Mouse (Mus musculus): ENCODE data around the gene Fbxl16. TPM values are rescaled to one million over a fixed set of nuclear protein-coding genes. Genes with fewer than 3 reads are reported as not detected.

The Fbxl16 gene
- polyA plus RNA-seq, 1 experiment from 2014 or later: 40.9 TPM

- H3K27me3 ChIP-seq (replicated peaks): peaks cover 38% of the 10 kb centered on the region
- H3K27ac ChIP-seq (replicated peaks): no peak overlapping the region
- H3K4me1 ChIP-seq: peaks cover 14% of the 10 kb centered on the region
- no peaks in the 10 kb centered on the region for H3K9me3 ChIP-seq (replicated peaks)
- no peak overlapping the region for H3K4me3 ChIP-seq (replicated peaks)
- H3K36me3 ChIP-seq: peaks cover 37% of the 10 kb centered on the region
- ATAC-seq (ENCODE audit: low FRiP score): no peak
- H3K4me2 ChIP-seq: no peak overlapping the region
- 12% methylated on average over 46 of the region's 46 CpGs for WGBS
- no peak overlapping the region for H3K9ac ChIP-seq (replicated peaks)
Observed at GRCm38 (mm10) chr17:25818851-25819780, 10.2 kb downstream of the Fbxl16 start.

GRCm38 (mm10) chr17:25823452-25823851, 14.6 kb downstream of the Fbxl16 start, which contains the start of gene Wdr24:
TSS of gene Wdr24 (plus strand) at chr17:25823627.
- Histone ChIP-seq H3K27me3 (replicated peaks) (peaks cover 19% of the 10 kb centered on the region), H3K9me3 (replicated peaks) (no peaks in the 10 kb centered on the region), H3K36me3 (peaks cover 38% of the 10 kb centered on the region), H3K4me2 (peak within 1 kb of the TSS; percentile 98), H3K4me1 (peaks cover 53% of the 10 kb centered on the region), H3K4me3 (replicated peaks) (peak within 1 kb of the TSS; percentile 65), H3K9ac (replicated peaks) (peak within 1 kb of the TSS; percentile 81), H3K27ac (replicated peaks) (peak within 1 kb of the TSS; percentile 83)
- ATAC-seq (ENCODE audit: low FRiP score): peak; percentile 71
- WGBS: under 1% methylated on average over 18 of the region's 18 CpGs

- Histone ChIP-seq H3K9me3 (replicated peaks) (no peaks in the 10 kb centered on the region), H3K27me3 (replicated peaks) (peaks cover 8% of the 10 kb centered on the region), H3K4me1 (peaks cover 58% of the 10 kb centered on the region), H3K27ac (replicated peaks) (0 out of 2 replicates have a peak overlapping the region, but pooled peaks have one; percentile 83), H3K4me3 (replicated peaks) (peak overlapping the region; percentile 65), H3K36me3 (peaks cover 32% of the 10 kb centered on the region), H3K4me2 (peak overlapping the region; percentile 98), H3K9ac (replicated peaks) (peak overlapping the region; percentile 81)
- WGBS: 75% methylated on average over 17 of the region's 17 CpGs
- no peak for ATAC-seq (ENCODE audit: low FRiP score)
Observed at GRCm38 (mm10) chr17:25824362-25825142, 15.7 kb downstream of the Fbxl16 start.

- no peak for ATAC-seq (ENCODE audit: low FRiP score)
- Histone ChIP-seq H3K27ac (replicated peaks) (no peak overlapping the region), H3K36me3 (peaks cover 30% of the 10 kb centered on the region), H3K27me3 (replicated peaks) (peaks cover under 1% of the 10 kb centered on the region), H3K9me3 (replicated peaks) (no peaks in the 10 kb centered on the region), H3K4me2 (peak overlapping the region; percentile 98), H3K4me1 (peaks cover 66% of the 10 kb centered on the region), H3K9ac (replicated peaks) (no peak overlapping the region), H3K4me3 (replicated peaks) (0 out of 2 replicates have a peak overlapping the region, but pooled peaks have one; percentile 3)
- WGBS: 94% methylated on average over 6 of the region's 6 CpGs
Observed at GRCm38 (mm10) chr17:25825311-25825710, 16.4 kb downstream of the Fbxl16 start.

- no peak overlapping the region for H3K27ac ChIP-seq (replicated peaks)
- no peaks in the 10 kb centered on the region for H3K27me3 ChIP-seq (replicated peaks)
- H3K4me1 ChIP-seq: peaks cover 74% of the 10 kb centered on the region
- no peak overlapping the region for H3K9ac ChIP-seq (replicated peaks)
- no peaks in the 10 kb centered on the region for H3K9me3 ChIP-seq (replicated peaks)
- H3K4me2 ChIP-seq: no peak overlapping the region
- WGBS: 97% methylated on average over 27 of the region's 27 CpGs
- no peak overlapping the region; the same call in 1 of the 2 replicates for H3K4me3 ChIP-seq (replicated peaks)
- H3K36me3 ChIP-seq: peaks cover 36% of the 10 kb centered on the region
- no peak for ATAC-seq (ENCODE audit: low FRiP score)
Observed at GRCm38 (mm10) chr17:25825984-25826570, 17.2 kb downstream of the Fbxl16 start.

GRCm38 (mm10) chr17:25827011-25827410, 18.1 kb downstream of the Fbxl16 start:
- no peak overlapping the region for H3K4me2 ChIP-seq
- H3K9me3 ChIP-seq (replicated peaks): no peaks in the 10 kb centered on the region
- WGBS: 96% methylated on average over 13 of the region's 13 CpGs
- no peak overlapping the region for H3K27ac ChIP-seq (replicated peaks)
- H3K27me3 ChIP-seq (replicated peaks): no peaks in the 10 kb centered on the region
- no peak for ATAC-seq (ENCODE audit: low FRiP score)
- peaks cover 43% of the 10 kb centered on the region for H3K36me3 ChIP-seq
- 0 out of 2 replicates have a peak overlapping the region, but pooled peaks have one; percentile 7 for H3K9ac ChIP-seq (replicated peaks)
- no peak overlapping the region for H3K4me3 ChIP-seq (replicated peaks)
- H3K4me1 ChIP-seq: peaks cover 83% of the 10 kb centered on the region

GRCm38 (mm10) chr17:25827546-25828222, 18.8 kb downstream of the Fbxl16 start:
- H3K9ac ChIP-seq (replicated peaks): peak overlapping the region; percentile 77; the same call in 1 of the 2 replicates
- 0 out of 2 replicates have a peak overlapping the region, but pooled peaks have one; percentile 94 for H3K27ac ChIP-seq (replicated peaks)
- no peaks in the 10 kb centered on the region for H3K27me3 ChIP-seq (replicated peaks)
- no peaks in the 10 kb centered on the region for H3K9me3 ChIP-seq (replicated peaks)
- ATAC-seq (ENCODE audit: low FRiP score): no peak
- no peak overlapping the region for H3K4me3 ChIP-seq (replicated peaks)
- peaks cover 85% of the 10 kb centered on the region for H3K4me1 ChIP-seq
- WGBS: 84% methylated on average over 22 of the region's 22 CpGs
- peaks cover 43% of the 10 kb centered on the region for H3K36me3 ChIP-seq
- H3K4me2 ChIP-seq: peak overlapping the region; percentile 98; the same call in 1 of the 2 replicates

- Histone ChIP-seq H3K9ac (replicated peaks) (peak overlapping the region; percentile 77), H3K36me3 (peaks cover 43% of the 10 kb centered on the region), H3K27ac (replicated peaks) (peak overlapping the region; percentile 94), H3K4me3 (replicated peaks) (peak overlapping the region; percentile 65), H3K4me2 (peak overlapping the region; percentile 98), H3K27me3 (replicated peaks) (no peaks in the 10 kb centered on the region), H3K9me3 (replicated peaks) (no peaks in the 10 kb centered on the region), H3K4me1 (peaks cover 81% of the 10 kb centered on the region)
- ATAC-seq (ENCODE audit: low FRiP score): no peak
- WGBS: 83% methylated on average over 8 of the region's 8 CpGs
Observed at GRCm38 (mm10) chr17:25828223-25828594, 19.3 kb downstream of the Fbxl16 start.

GRCm38 (mm10) chr17:25828712-25829557, 20.1 kb downstream of the Fbxl16 start, which contains the start of gene Jmjd8:
TSS of gene Jmjd8 (plus strand) at chr17:25828867.
- peak; percentile 53 for ATAC-seq (ENCODE audit: low FRiP score)
- Histone ChIP-seq H3K36me3 (peaks cover 43% of the 10 kb centered on the region), H3K4me1 (peaks cover 85% of the 10 kb centered on the region)

GRCm38 (mm10) chr17:25829558-25830017, 20.7 kb downstream of the Fbxl16 start:
- WGBS: 34% methylated on average over 8 of the region's 8 CpGs
- peaks cover 43% of the 10 kb centered on the region for H3K36me3 ChIP-seq

More at GRCm38 (mm10) chr17:25828712-25829557, 20.1 kb downstream of the Fbxl16 start, which contains the start of gene Jmjd8:
- H3K9ac ChIP-seq (replicated peaks): peak within 1 kb of the TSS; percentile 77
- no peaks in the 10 kb centered on the region for H3K9me3 ChIP-seq (replicated peaks)
- H3K4me3 ChIP-seq (replicated peaks): peak within 1 kb of the TSS; percentile 65
- WGBS: 2% methylated on average over 32 of the region's 32 CpGs
- peak within 1 kb of the TSS; percentile 94 for H3K27ac ChIP-seq (replicated peaks)
- H3K27me3 ChIP-seq (replicated peaks): no peaks in the 10 kb centered on the region
- peak within 1 kb of the TSS; percentile 98 for H3K4me2 ChIP-seq

More at GRCm38 (mm10) chr17:25829558-25830017, 20.7 kb downstream of the Fbxl16 start:
- peaks cover 85% of the 10 kb centered on the region for H3K4me1 ChIP-seq
- H3K9ac ChIP-seq (replicated peaks): peak overlapping the region; percentile 77
- peak overlapping the region; percentile 98 for H3K4me2 ChIP-seq
- H3K9me3 ChIP-seq (replicated peaks): no peaks in the 10 kb centered on the region
- peak overlapping the region; percentile 94 for H3K27ac ChIP-seq (replicated peaks)
- peak overlapping the region; percentile 65 for H3K4me3 ChIP-seq (replicated peaks)
- no peak for ATAC-seq (ENCODE audit: low FRiP score)
- H3K27me3 ChIP-seq (replicated peaks): no peaks in the 10 kb centered on the region

Measured in neural tube, embryonic 15.5 days (tissue).